Mouse (Mus musculus): ENCODE results near the gene Sos2. TPM values are rescaled to one million over a fixed set of nuclear protein-coding genes. Genes with fewer than 3 reads are reported as not detected.

Sos2 gene
- polyA plus RNA-seq, 1 experiment from 2014 or later: 3.3 TPM

- Histone ChIP-seq H3K4me1 (ENCODE audit: control insufficient read depth, low read depth, low read length) (peaks cover 5% of the 10 kb centered on the region; the same call in 1 of the 2 replicates), H3K4me3 (ENCODE audit: low read depth, low read length) (no peak overlapping the region), H3K27ac (ENCODE audit: low read length) (no peak overlapping the region)
Observed at GRCm38 (mm10) chr12:69704799-69705458, 23.3 kb upstream of the Sos2 start.

GRCm38 (mm10) chr12:69698352-69698751 is 16.7 kb upstream of the Sos2 start:
- ATAC-seq (ENCODE audit: low read depth): no peak
- Histone ChIP-seq H3K27ac (ENCODE audit: low read length) (no peak overlapping the region), H3K4me3 (ENCODE audit: low read depth, low read length) (no peak overlapping the region), H3K36me3 (ENCODE audit: control insufficient read depth, insufficient read depth) (no peaks in the 10 kb centered on the region), H3K4me1 (ENCODE audit: control insufficient read depth, low read depth, low read length) (no peaks in the 10 kb centered on the region), H3K9me3 (replicated peaks; ENCODE audit: control insufficient read depth, low read length) (no peaks in the 10 kb centered on the region), H3K27me3 (ENCODE audit: control insufficient read depth, insufficient read depth, low read depth, low read length) (no peaks in the 10 kb centered on the region), H3K4me2 (ENCODE audit: low read depth, low read length) (no peak overlapping the region), H3K9ac (ENCODE audit: low read depth, low read length) (no peak overlapping the region)
- 81% methylated on average over 6 of the region's 6 CpGs for WGBS (ENCODE audit: insufficient replicate concordance)

More at GRCm38 (mm10) chr12:69704799-69705458, 23.3 kb upstream of the Sos2 start:
- peak; percentile 70 for ATAC-seq (ENCODE audit: low read depth)
- H3K9me3 ChIP-seq (replicated peaks; ENCODE audit: control insufficient read depth, low read length): no peaks in the 10 kb centered on the region
- H3K4me2 ChIP-seq (ENCODE audit: low read depth, low read length): no peak overlapping the region
- WGBS (ENCODE audit: insufficient replicate concordance): 72% methylated on average over 11 of the region's 11 CpGs
- H3K36me3 ChIP-seq (ENCODE audit: control insufficient read depth, insufficient read depth): no peaks in the 10 kb centered on the region; the same call in 1 of the 2 replicates
- no peak overlapping the region for H3K9ac ChIP-seq (ENCODE audit: low read depth, low read length)
- no peaks in the 10 kb centered on the region for H3K27me3 ChIP-seq (ENCODE audit: control insufficient read depth, insufficient read depth, low read depth, low read length)

GRCm38 (mm10) chr12:69696746-69697145 is 15.1 kb upstream of the Sos2 start:
- no peaks in the 10 kb centered on the region for H3K4me1 ChIP-seq (ENCODE audit: control insufficient read depth, low read depth, low read length)
- H3K4me3 ChIP-seq (ENCODE audit: low read depth, low read length): no peak overlapping the region
- ATAC-seq (ENCODE audit: low read depth): no peak
- no peak overlapping the region for H3K9ac ChIP-seq (ENCODE audit: low read depth, low read length)
- no peaks in the 10 kb centered on the region for H3K36me3 ChIP-seq (ENCODE audit: control insufficient read depth, insufficient read depth)
- H3K27ac ChIP-seq (ENCODE audit: low read length): no peak overlapping the region
- no peaks in the 10 kb centered on the region for H3K9me3 ChIP-seq (replicated peaks; ENCODE audit: control insufficient read depth, low read length)
- no peak overlapping the region for H3K4me2 ChIP-seq (ENCODE audit: low read depth, low read length)
- H3K27me3 ChIP-seq (ENCODE audit: control insufficient read depth, insufficient read depth, low read depth, low read length): no peaks in the 10 kb centered on the region
- 64% methylated on average over 5 of the region's 5 CpGs for WGBS (ENCODE audit: insufficient replicate concordance)

- no peak overlapping the region for H3K9ac ChIP-seq (ENCODE audit: low read depth, low read length)
- no peak overlapping the region for H3K27ac ChIP-seq (ENCODE audit: low read length)
- H3K4me3 ChIP-seq (ENCODE audit: low read depth, low read length): no peak overlapping the region
- no peaks in the 10 kb centered on the region for H3K9me3 ChIP-seq (replicated peaks; ENCODE audit: control insufficient read depth, low read length)
- H3K4me1 ChIP-seq (ENCODE audit: control insufficient read depth, low read depth, low read length): no peaks in the 10 kb centered on the region
- no peaks in the 10 kb centered on the region for H3K36me3 ChIP-seq (ENCODE audit: control insufficient read depth, insufficient read depth)
- no peak overlapping the region for H3K4me2 ChIP-seq (ENCODE audit: low read depth, low read length)
- no peak for ATAC-seq (ENCODE audit: low read depth)
- 88% methylated on average over 17 of the region's 17 CpGs for WGBS (ENCODE audit: insufficient replicate concordance)
- no peaks in the 10 kb centered on the region for H3K27me3 ChIP-seq (ENCODE audit: control insufficient read depth, insufficient read depth, low read depth, low read length)
Observed at GRCm38 (mm10) chr12:69693471-69693870, 11.8 kb upstream of the Sos2 start.

GRCm38 (mm10) chr12:69690714-69691113 is 9.1 kb upstream of the Sos2 start:
- H3K36me3 ChIP-seq (ENCODE audit: control insufficient read depth, insufficient read depth): no peaks in the 10 kb centered on the region
- 81% methylated on average over 4 of the region's 4 CpGs for WGBS (ENCODE audit: insufficient replicate concordance)
- H3K9ac ChIP-seq (ENCODE audit: low read depth, low read length): no peak overlapping the region
- ATAC-seq (ENCODE audit: low read depth): 0 out of 2 replicates have a peak, but pooled peaks have one; percentile 54
- H3K4me2 ChIP-seq (ENCODE audit: low read depth, low read length): no peak overlapping the region
- no peaks in the 10 kb centered on the region for H3K27me3 ChIP-seq (ENCODE audit: control insufficient read depth, insufficient read depth, low read depth, low read length)
- no peaks in the 10 kb centered on the region for H3K9me3 ChIP-seq (replicated peaks; ENCODE audit: control insufficient read depth, low read length)
- no peak overlapping the region for H3K27ac ChIP-seq (ENCODE audit: low read length)
- no peak overlapping the region for H3K4me3 ChIP-seq (ENCODE audit: low read depth, low read length)
- no peaks in the 10 kb centered on the region for H3K4me1 ChIP-seq (ENCODE audit: control insufficient read depth, low read depth, low read length)

GRCm38 (mm10) chr12:69689094-69689493 is 7.4 kb upstream of the Sos2 start:
- Histone ChIP-seq H3K9me3 (replicated peaks; ENCODE audit: control insufficient read depth, low read length) (no peaks in the 10 kb centered on the region), H3K27me3 (ENCODE audit: control insufficient read depth, insufficient read depth, low read depth, low read length) (no peaks in the 10 kb centered on the region), H3K4me2 (ENCODE audit: low read depth, low read length) (no peak overlapping the region), H3K36me3 (ENCODE audit: control insufficient read depth, insufficient read depth) (no peaks in the 10 kb centered on the region), H3K4me3 (ENCODE audit: low read depth, low read length) (no peak overlapping the region), H3K27ac (ENCODE audit: low read length) (no peak overlapping the region), H3K9ac (ENCODE audit: low read depth, low read length) (no peak overlapping the region), H3K4me1 (ENCODE audit: control insufficient read depth, low read depth, low read length) (no peaks in the 10 kb centered on the region)
- no peak for ATAC-seq (ENCODE audit: low read depth)

GRCm38 (mm10) chr12:69688368-69688767 is 6.7 kb upstream of the Sos2 start:
- WGBS (ENCODE audit: insufficient replicate concordance): 59% methylated on average over 2 of the region's 2 CpGs
- Histone ChIP-seq H3K4me2 (ENCODE audit: low read depth, low read length) (no peak overlapping the region), H3K4me1 (ENCODE audit: control insufficient read depth, low read depth, low read length) (peaks cover 1% of the 10 kb centered on the region; the same call in 1 of the 2 replicates), H3K27ac (ENCODE audit: low read length) (no peak overlapping the region), H3K4me3 (ENCODE audit: low read depth, low read length) (no peak overlapping the region), H3K9ac (ENCODE audit: low read depth, low read length) (no peak overlapping the region), H3K36me3 (ENCODE audit: control insufficient read depth, insufficient read depth) (no peaks in the 10 kb centered on the region), H3K27me3 (ENCODE audit: control insufficient read depth, insufficient read depth, low read depth, low read length) (no peaks in the 10 kb centered on the region), H3K9me3 (replicated peaks; ENCODE audit: control insufficient read depth, low read length) (no peaks in the 10 kb centered on the region)
- ATAC-seq (ENCODE audit: low read depth): no peak

- H3K9me3 ChIP-seq (replicated peaks; ENCODE audit: control insufficient read depth, low read length): no peaks in the 10 kb centered on the region
- 16% methylated on average over 10 of the region's 10 CpGs for WGBS (ENCODE audit: insufficient replicate concordance)
- H3K27me3 ChIP-seq (ENCODE audit: control insufficient read depth, insufficient read depth, low read depth, low read length): no peaks in the 10 kb centered on the region
- H3K4me1 ChIP-seq (ENCODE audit: control insufficient read depth, low read depth, low read length): peaks cover 17% of the 10 kb centered on the region
- H3K9ac ChIP-seq (ENCODE audit: low read depth, low read length): no peak overlapping the region
- H3K36me3 ChIP-seq (ENCODE audit: control insufficient read depth, insufficient read depth): no peaks in the 10 kb centered on the region
- H3K4me2 ChIP-seq (ENCODE audit: low read depth, low read length): peak overlapping the region; percentile 81
- ATAC-seq (ENCODE audit: low read depth): peak; percentile 45
- H3K4me3 ChIP-seq (ENCODE audit: low read depth, low read length): peak overlapping the region; percentile 7
- peak overlapping the region; percentile 49 for H3K27ac ChIP-seq (ENCODE audit: low read length)
Observed at GRCm38 (mm10) chr12:69683537-69683936, 1.9 kb upstream of the Sos2 start.

- 42% methylated on average over 14 of the region's 14 CpGs for WGBS (ENCODE audit: insufficient replicate concordance)
- H3K9ac ChIP-seq (ENCODE audit: low read depth, low read length): peak overlapping the region; percentile 98
- no peak for ATAC-seq (ENCODE audit: low read depth)
- peak overlapping the region; percentile 98 for H3K4me3 ChIP-seq (ENCODE audit: low read depth, low read length)
- H3K27ac ChIP-seq (ENCODE audit: low read length): peak overlapping the region; percentile 49
- no peaks in the 10 kb centered on the region for H3K27me3 ChIP-seq (ENCODE audit: control insufficient read depth, insufficient read depth, low read depth, low read length)
- H3K9me3 ChIP-seq (replicated peaks; ENCODE audit: control insufficient read depth, low read length): no peaks in the 10 kb centered on the region
- peaks cover 17% of the 10 kb centered on the region for H3K4me1 ChIP-seq (ENCODE audit: control insufficient read depth, low read depth, low read length)
- H3K4me2 ChIP-seq (ENCODE audit: low read depth, low read length): peak overlapping the region; percentile 81
- H3K36me3 ChIP-seq (ENCODE audit: control insufficient read depth, insufficient read depth): no peaks in the 10 kb centered on the region
Observed at GRCm38 (mm10) chr12:69682788-69683419, 1.3 kb upstream of the Sos2 start.
